Mouse (Mus musculus) 416B (cell line): ENCODE data around the gene Insyn1.

Source experiments
- DNase-seq: peaks from one replicate; pipeline ENCODE4 v3.0.0; 2011; ENCODE audit warnings: low read depth

Insyn1 gene

GRCm38 (mm10) chr9:58487076-58487475, 1.3 kb upstream of the Insyn1 start:
- DNase-seq = no peak

GRCm38 (mm10) chr9:58489133-58489864, 896 bp downstream of the Insyn1 start:
- no peak for DNase-seq

- no peak for DNase-seq
Measured at GRCm38 (mm10) chr9:58489865-58490165, 1.4 kb downstream of the Insyn1 start.

GRCm38 (mm10) chr9:58490391-58490790, 2.0 kb downstream of the Insyn1 start:
- DNase-seq = no peak

DNA sequence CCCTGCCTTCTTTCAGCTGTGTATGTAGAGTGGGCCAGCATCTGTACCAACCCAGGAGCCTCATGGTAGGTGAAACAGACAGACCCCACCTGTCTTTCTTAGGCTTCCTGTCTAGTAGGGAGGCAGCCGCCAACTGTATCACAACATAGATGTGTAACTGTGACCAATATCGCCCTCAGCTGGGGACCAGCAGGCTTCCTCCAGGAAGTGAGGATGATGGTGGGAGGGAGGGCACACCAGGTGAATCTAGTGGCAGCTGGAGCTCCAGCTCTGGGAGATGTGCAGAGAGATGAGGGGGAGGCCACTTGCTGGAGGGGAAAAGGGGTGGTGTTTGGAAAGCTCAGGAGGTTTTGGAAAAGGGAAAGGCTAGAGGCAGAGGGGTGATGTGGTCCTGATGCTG, 6.6 kb downstream of the Insyn1 start:
- DNase-seq = no peak

DNA sequence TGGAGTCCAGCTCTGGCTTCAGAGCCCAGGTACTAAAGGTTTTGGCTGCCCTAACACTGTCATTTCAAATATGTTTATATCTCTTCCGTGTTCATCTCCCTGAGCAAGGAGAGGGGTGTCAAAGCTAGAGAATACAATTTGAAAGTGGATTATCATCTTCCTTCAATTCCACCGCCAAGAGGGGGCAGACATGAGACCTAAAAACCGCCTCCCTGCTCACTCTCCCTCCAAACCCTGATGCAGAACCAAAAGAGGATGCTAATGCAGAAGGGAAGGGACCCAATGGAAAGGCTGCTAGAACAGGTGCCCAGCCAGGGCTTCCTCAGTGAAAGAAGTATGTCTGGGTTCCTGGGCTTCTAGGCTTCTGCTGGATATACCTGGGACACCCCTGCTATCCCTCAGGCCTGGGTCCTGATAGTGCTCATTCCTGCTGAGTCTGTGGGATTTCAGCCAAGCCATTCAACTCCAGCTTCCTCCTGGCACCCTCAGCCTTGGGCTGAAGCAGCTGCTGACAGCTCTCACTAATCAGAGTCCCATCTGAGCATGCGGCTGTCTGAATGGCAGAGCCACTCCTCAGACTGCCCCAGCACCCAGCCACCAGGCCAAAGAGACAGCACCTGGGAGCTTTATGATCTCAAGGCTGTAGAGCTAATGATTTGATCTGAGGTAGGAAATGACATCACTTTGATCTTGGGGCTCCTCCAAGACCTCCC, 8.2 kb downstream of the Insyn1 start:
- peak; percentile 3 for DNase-seq

- no peak for DNase-seq
Measured at GRCm38 (mm10) chr9:58497942-58498341, 9.5 kb downstream of the Insyn1 start.

GRCm38 (mm10) chr9:58500946-58501345, 12.5 kb downstream of the Insyn1 start:
- DNase-seq = peak; percentile 9

DNA sequence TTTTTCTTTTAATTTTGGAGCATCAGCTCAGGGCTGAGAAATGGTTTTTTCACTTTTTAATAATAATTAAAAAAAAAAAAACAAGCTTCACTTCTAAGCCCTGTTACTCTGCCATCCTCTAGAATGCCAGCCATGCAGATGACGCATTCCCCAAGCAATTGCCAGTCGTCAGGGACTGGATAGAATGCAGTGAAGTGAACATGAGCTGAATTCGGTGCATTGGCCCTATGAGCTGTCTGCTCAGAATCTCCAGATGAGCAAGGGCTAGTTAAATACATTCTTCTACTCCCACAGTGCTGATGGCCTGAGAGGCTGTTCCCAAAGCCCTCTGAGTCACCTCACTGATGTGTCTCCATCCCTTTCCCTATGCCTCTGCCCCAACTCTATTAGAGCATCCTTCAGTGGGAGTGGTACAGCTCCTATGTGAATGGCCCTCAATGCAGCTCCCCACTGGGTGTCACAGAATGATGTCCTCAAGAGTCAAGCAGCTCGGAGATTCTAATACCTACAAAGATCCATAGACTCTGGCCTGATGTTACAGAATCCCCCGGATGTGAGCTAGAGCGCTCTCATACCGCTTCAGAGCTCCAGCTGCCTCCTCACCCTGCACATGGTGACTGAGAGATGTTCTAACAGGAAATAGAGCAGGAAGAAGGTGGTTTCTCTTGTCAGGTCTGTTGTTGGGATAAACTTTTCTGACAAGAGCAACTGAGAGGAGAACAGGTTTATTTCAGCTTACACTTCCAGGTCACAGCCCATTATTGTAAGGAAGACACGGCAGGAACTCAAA, 19.0 kb downstream of the Insyn1 start:
- no peak for DNase-seq

DNA sequence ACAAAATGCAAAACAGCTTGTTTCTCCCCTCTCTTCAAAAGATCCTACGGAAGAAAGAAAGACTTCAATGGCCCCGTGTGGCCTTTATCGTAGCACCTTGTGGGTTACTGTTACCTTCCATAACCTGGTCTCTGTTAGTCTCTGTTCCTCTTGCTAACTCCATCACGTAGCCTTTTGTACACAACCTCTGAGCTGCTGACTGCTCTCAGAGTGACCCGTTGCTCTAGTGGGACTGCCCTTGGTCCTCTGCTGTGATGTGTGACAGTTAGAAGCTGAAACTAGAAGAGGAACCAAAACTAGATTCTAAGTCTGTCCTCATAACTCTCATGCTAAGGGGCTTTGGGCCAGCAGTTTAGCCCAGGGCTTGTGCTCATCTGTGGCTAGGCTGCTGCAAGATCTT, 22.0 kb downstream of the Insyn1 start:
- DNase-seq = no peak

GRCm38 (mm10) chr9:58513749-58514148, 25.3 kb downstream of the Insyn1 start:
- DNase-seq = no peak

DNA sequence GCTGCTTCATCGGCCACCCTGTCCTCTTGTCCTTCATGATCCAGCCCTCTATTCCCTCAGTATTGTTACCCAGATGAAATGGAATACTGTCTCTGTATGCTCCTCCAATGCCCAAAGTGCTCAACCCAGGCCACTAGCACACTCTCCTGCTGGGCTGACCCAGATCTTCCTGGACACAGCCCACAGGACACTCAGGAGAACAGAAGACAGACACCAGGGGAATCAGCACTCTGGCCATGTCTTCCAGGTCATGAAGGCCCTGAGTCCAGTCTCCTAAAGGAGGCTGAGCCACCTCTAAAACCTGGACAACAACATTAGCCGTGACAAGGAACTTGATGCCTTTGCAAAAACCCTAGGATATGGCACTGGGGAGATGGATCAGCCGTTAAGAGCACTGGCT, 28.1 kb downstream of the Insyn1 start:
- DNase-seq = no peak

- DNase-seq = peak; percentile 37
Measured at GRCm38 (mm10) chr9:58517866-58518750, 29.7 kb downstream of the Insyn1 start.

GRCm38 (mm10) chr9:58519953-58520352, 31.6 kb downstream of the Insyn1 start:
- no peak for DNase-seq

DNA sequence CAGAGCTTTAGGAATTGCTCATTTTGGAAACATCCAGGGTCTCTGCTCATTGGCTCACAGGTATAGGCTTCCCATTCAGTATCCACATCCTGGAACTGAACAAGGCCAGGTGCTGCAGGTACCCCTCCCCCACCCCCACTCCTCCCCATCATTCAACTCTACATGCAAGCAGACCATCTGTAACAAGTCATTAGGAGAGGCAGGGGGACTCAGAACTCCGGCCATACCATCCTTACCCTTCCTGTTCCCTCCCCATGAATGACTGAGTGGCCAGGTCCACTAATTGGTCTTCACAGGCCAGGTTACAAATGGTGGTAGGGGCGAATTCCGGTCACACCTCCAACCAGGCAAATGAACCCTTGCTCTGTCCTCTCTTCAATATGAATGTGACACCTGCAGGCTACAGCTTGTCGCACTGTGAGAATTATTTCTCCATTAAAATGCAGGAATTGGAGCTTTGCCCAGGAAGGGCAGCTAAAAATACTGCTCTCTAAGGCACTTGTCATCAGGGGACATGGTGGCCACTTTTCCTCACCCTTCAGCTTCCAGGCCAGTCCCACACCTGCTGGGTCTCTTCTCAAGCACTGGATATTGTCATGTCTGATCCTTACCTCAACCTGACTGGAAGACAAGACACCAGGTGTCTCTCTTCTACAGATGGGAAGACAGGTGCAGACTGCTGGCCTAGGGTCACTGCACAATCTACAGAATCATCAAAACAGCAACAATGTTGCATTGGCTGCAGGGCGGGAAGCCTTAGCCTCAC, 32.6 kb downstream of the Insyn1 start:
- DNase-seq = no peak

DNA sequence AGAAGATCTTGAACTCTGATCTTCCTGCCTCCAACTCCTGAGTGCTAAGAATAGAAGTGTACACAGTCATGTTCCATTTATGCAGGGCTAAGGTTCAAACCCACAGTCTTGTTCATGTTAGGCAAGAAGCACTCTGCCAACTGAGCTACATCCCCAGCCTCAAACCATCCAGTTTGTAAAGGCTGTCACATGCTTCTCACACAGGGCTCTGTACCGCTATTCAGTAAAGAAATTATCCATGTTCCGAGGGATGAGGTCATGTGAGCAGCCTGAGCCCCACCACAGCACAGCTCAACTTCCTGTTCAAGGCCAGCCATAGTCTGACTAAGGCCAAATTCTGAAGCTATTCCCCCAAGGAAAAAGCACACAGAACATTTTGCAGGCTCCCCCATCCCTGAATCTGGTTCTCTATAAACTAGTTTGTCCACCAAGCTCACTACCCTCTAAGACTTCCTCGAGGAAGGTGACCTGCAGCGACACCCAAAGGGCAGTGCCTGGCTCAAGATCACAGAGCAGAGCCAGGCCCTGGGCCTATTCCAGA, 33.5 kb downstream of the Insyn1 start:
- DNase-seq = peak; percentile 37

GRCm38 (mm10) chr9:58525108-58525507, 36.7 kb downstream of the Insyn1 start:
- no peak for DNase-seq

DNA sequence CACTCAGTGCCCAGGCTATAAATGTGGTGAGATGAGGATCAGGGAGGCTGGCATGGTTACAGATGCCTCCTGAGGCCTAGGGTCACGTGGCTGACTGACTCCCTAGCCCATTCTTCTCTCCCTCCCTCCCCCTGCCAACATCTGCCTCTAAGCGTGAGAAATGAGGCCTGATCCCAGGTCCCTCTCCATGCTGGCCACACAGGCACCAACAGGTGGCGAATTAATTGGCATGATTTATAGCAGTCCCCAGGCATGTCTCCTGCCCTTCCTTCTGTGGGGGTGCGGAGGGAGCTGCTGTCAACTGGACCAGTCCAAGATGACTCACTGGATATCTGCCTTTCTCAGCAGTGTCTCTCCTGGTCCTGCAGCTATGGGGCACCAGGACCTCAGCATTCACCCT, 39.4 kb downstream of the Insyn1 start:
- DNase-seq = no peak

- DNase-seq = no peak
Measured at GRCm38 (mm10) chr9:58530407-58530806, 42.0 kb downstream of the Insyn1 start.

- no peak for DNase-seq
Measured at GRCm38 (mm10) chr9:58532236-58532635, 43.8 kb downstream of the Insyn1 start.

DNA sequence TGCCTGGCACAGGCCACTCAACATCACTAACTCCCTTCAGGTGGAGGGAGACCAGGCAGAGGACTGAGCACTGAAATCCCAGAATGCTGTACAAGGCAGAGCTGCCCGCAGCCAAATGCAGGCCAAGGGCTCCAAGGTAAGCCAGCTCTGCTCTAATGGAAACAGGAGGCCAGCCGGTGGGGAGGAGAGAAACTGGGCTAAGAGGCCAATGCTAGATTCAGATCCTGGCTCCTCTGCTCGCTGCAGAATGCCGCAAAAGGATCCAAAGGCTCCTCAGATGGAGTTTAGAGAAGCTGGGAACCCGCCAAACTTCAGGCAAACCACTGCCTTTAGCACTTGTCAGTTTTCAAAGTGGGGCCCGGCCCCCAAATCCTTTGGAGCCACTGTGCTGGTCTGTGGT, 44.9 kb downstream of the Insyn1 start:
- DNase-seq = no peak
